Mouse (Mus musculus): ENCODE results near the gene Nap1l1. TPM values are rescaled to one million over a fixed set of nuclear protein-coding genes. Genes with fewer than 3 reads are reported as not detected.

Nap1l1 gene
- total and polyA plus RNA-seq, 3 experiments: 196 to 1,342 (median 360) TPM

DNA sequence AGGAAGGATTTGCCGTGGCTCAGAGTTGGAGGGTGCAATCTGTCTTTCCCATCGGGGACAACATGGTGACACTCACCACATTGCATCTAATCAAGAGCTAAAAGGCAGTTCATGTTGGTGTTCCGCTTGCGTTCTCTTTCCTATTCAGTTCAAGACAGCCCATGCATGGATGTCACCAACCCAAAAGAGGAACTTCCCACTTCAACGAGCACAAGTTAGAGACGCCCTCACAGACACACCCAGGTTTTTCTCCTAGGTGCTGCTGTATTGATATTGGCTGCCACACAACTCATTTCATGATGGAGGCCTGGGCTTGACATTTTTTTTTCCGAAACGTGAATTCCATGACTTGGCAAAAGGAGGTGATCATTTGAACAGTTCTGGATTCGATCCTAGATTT lies 1.9 kb upstream of the Nap1l1 start (continued):
- no peak for TF ChIP-seq NELFE (IDR thresholded peaks at IDR 0.05; ENCODE audit: low read depth, low read length)
- no peak for TF ChIP-seq ZKSCAN1 (IDR thresholded peaks at IDR 0.05; ENCODE audit: borderline replicate concordance, low read depth, low read length)
- TF ChIP-seq PAX5 (IDR thresholded peaks at IDR 0.05; ENCODE audit: low read length): no peak

DNA sequence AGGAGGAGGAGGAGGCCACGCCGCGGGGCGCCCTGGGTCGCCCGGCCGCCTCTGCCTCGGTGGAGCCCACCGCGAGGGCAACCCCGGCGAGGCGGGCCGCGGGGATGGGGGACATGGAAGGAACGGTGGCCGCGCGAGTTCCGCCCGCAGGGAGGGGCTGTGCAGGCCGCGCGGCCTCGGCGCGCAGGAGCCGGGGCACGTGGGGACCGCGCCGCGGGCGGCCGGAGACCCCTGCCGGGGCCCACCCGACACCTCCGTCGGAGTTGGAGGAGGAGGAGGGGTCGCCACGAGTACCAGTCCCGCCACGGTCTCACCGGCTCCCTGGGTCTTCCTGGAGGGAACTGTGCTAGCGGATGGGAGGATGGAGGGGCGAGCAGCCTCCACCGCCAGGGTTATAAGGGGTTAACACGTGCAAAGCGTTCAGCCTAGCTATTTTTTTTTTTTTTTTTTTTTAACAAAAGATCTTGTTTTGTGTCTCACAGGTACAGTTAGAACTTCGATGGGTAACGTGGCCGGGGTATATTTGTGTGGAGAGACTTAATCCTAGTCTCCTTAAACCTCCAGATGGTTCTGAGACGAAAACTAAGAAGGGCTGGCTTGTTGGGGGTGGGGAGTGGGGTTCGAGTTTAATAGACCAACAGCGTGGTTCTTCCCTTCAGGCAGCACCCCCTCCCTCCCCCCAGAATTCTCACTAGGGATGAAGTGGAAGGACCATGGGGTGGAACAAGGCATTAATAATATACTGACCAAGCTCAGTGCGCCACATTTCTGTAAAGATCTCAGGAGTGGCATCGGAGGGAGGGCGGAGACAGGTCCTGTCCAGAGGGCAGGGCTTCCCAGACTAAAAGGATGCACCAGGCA lies 718 bp downstream of the Nap1l1 start:
- H3K27me3 ChIP-seq (replicated peaks): no peaks in the 10 kb centered on the region
- H3K4me3 ChIP-seq (replicated peaks in 1 of 3; ENCODE audit: low read depth in 2 of 3, low read length in 2 of 3, poor library complexity in 1 of 3): peak overlapping the region; percentile 66 to 96 (median 92)
- no peaks in the 10 kb centered on the region for H3K9me3 ChIP-seq (replicated peaks; ENCODE audit: low read length)
- TF ChIP-seq ZMIZ1 (IDR thresholded peaks at IDR 0.05; ENCODE audit: low read depth, low read length): peak; percentile 53; the same call in 1 of the 2 replicates
- TF ChIP-seq ZNF384 (IDR thresholded peaks at IDR 0.05; ENCODE audit: low read depth, low read length): peak; percentile 76
- peak; percentile 70 for TF ChIP-seq CHD2 (IDR thresholded peaks at IDR 0.05; ENCODE audit: low read length)
- no peak for TF ChIP-seq GABPA (IDR thresholded peaks at IDR 0.05; ENCODE audit: insufficient replicate concordance, low read depth, low read length)
- TF ChIP-seq USF1 (IDR thresholded peaks at IDR 0.05; ENCODE audit: low read depth, low read length): no peak
- TF ChIP-seq MEF2A (IDR thresholded peaks at IDR 0.05; ENCODE audit: borderline replicate concordance, low read depth, low read length): 0 out of 2 replicates have a peak, but pooled peaks have one; percentile 16
- no peak for TF ChIP-seq PAX5 (IDR thresholded peaks at IDR 0.05; ENCODE audit: low read length)
- TF ChIP-seq MAX (IDR thresholded peaks at IDR 0.05; ENCODE audit: low read length): peak; percentile 79
- 0 out of 2 replicates have a peak, but pooled peaks have one; percentile 13 for TF ChIP-seq HCFC1 (IDR thresholded peaks at IDR 0.05; ENCODE audit: low read depth, low read length)
- TF ChIP-seq POLR2A (IDR thresholded peaks at IDR 0.05; ENCODE audit: low read depth, low read length): 0 out of 2 replicates have a peak, but pooled peaks have one; percentile 30
- TF ChIP-seq CHD1 (IDR thresholded peaks at IDR 0.05; ENCODE audit: low read depth, low read length): no peak; the same call in 1 of the 2 replicates
- peak; percentile 17; the same call in 1 of the 2 replicates for TF ChIP-seq EP300 (IDR thresholded peaks at IDR 0.05; ENCODE audit: low read length)
- TF ChIP-seq BHLHE40 (IDR thresholded peaks at IDR 0.05; ENCODE audit: low read depth, low read length): peak; percentile 74
- TF ChIP-seq UBTF (IDR thresholded peaks at IDR 0.05; ENCODE audit: low read depth, low read length): 0 out of 2 replicates have a peak, but pooled peaks have one; percentile 54
- peak; percentile 89 for TF ChIP-seq MYC (IDR thresholded peaks at IDR 0.05; ENCODE audit: low read depth, low read length)
- TF ChIP-seq KAT2A (IDR thresholded peaks at IDR 0.05; ENCODE audit: insufficient replicate concordance, low read length): 0 out of 2 replicates have a peak, but pooled peaks have one; percentile 32
- TF ChIP-seq MXI1 (IDR thresholded peaks at IDR 0.05; ENCODE audit: low read depth, low read length): peak; percentile 90
- peak; percentile 76 for TF ChIP-seq MAZ (IDR thresholded peaks at IDR 0.05; ENCODE audit: low read depth, low read length)
- TF ChIP-seq SIN3A (IDR thresholded peaks at IDR 0.05; ENCODE audit: low read length): peak; percentile 61
- H3K4me1 ChIP-seq (ENCODE audit: control insufficient read depth in 1 of 2, insufficient read depth in 2 of 2): peaks cover 8 to 62% of the 10 kb centered on the region in 2 experiments
- peak overlapping the region; percentile 87 for H3K9ac ChIP-seq (ENCODE audit: insufficient read depth, low read depth)
- DNase-seq (ENCODE audit: extremely low read depth): peak; percentile 44
- peaks cover 0 to 17% of the 10 kb centered on the region in 2 experiments for H3K36me3 ChIP-seq (replicated peaks in 1 of 2; ENCODE audit: control insufficient read depth in 1 of 2, insufficient read depth in 1 of 2, low read length in 1 of 2)
- dilution Hi-C loops (cut with MboI; ENCODE audit: extremely low pct_ligation_motif_present, extremely low pct_unique_long_range_greater_than_20kb, low sequenced_read_pairs) (no loop called here), in situ Hi-C loops (cut with MboI; ENCODE audit: low pct_ligation_motif_present, low pct_unique_long_range_greater_than_20kb, low sequenced_read_pairs) (no loop called here)
- H3K79me2 ChIP-seq (replicated peaks; ENCODE audit: control insufficient read depth, extremely low read depth, insufficient read depth, poor library complexity, severe bottlenecking): peaks cover 55% of the 10 kb centered on the region
- peak overlapping the region; percentile 57 for H3K27ac ChIP-seq (ENCODE audit: insufficient read depth, low read depth)
- H3K4me2 ChIP-seq (ENCODE audit: insufficient read depth, low read depth, poor library complexity, severe bottlenecking): peak overlapping the region; percentile 88
